Mouse (Mus musculus): ENCODE data around the gene Rps6kl1. TPM values are rescaled to one million over a fixed set of nuclear protein-coding genes. Genes with fewer than 3 reads are reported as not detected.

Gene Rps6kl1
- polyA plus RNA-seq, 1 experiment from 2014 or later, result 0.51 TPM

DNA sequence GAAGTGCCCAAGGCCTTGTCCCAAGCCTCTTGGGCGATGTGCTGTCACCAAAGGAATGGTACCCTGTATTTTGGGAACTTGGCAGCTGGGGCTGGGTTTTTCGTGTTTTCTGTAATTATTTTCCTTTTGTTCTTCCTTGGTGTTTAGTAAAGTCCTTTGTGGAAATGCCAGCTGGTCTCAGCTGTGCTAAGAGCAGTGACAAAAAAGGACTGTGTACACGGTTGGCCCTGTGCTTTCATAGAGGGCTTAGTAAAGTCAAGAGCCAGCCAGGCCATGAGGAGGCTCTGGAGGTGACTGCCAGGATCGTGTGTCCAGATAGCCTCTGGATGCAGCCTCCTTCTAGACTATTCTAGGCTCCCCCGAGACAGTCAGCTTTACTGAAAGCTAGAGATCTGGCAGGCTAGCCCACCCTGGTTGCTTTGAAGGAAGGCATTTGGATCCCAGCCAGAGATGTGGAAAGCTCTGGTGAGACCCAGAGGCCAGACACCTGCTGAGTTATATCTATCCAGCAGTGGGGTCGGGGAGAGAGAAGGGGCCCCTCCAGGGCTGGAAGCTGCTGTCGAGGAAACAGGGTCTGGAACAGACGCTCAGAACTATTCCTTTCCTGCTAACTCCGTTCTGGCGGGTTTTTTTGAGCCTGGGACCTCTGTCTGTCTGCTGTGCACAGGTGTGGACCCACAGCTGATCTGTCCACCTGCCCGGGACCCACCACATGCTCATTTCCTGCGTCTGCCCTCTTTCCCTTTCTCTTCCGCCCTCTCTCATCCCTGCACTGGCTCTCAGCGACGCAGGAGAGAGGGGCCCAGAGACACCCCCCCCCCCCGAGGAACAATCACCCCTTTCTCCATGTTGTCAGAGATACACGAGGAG is 30.6 kb upstream of the Rps6kl1 start:
- Histone ChIP-seq H3K4me1 (ENCODE audit: control insufficient read depth, insufficient read depth, low read length) (peaks cover 16% of the 10 kb centered on the region), H3K9me3 (ENCODE audit: control insufficient read depth, low read length) (no peaks in the 10 kb centered on the region), H3K4me3 (ENCODE audit: low read depth, low read length) (no peak overlapping the region), H3K9ac (ENCODE audit: low read length) (no peak overlapping the region), H3K4me2 (ENCODE audit: low read depth, severe bottlenecking) (no peak overlapping the region), H3K36me3 (ENCODE audit: control insufficient read depth, insufficient read depth, low read length) (no peaks in the 10 kb centered on the region), H3K27ac (replicated peaks; ENCODE audit: low read depth, low read length) (no peak overlapping the region), H3K27me3 (ENCODE audit: control insufficient read depth, insufficient read depth, low read length) (no peaks in the 10 kb centered on the region)
- no peak for DNase-seq (ENCODE audit: low spot score)
- 49% methylated on average over 15 of the region's 17 CpGs for WGBS
- no peak for ATAC-seq (ENCODE audit: insufficient number of reproducible peaks, low FRiP score, low TSS enrichment, low read depth)

DNA sequence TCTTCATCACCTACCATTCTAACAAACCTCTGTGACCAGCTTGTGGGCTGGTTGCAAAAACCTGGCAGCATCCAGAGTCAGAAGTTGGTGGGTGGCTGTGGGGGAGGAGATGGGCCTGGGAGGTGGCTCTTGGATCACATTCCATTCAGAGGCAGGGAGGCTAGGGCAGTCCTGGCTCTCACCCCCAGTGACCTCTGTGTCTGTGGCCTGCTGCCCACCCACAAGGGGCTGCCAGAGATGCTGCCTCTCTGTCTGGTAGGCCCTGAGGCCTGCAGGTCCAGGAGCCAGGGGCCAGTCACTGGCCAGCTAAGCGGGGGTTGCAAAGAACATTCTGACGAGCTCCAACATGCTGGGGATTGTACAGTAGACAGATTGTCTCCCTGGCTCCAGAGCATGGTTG is 27.2 kb upstream of the Rps6kl1 start:
- no peak overlapping the region for H3K4me3 ChIP-seq (ENCODE audit: low read depth, low read length)
- H3K4me2 ChIP-seq (ENCODE audit: low read depth, severe bottlenecking), result no peak overlapping the region
- H3K27ac ChIP-seq (replicated peaks; ENCODE audit: low read depth, low read length), result no peak overlapping the region
- H3K9ac ChIP-seq (ENCODE audit: low read length), result no peak overlapping the region
- DNase-seq (ENCODE audit: low spot score) (no peak), ATAC-seq (ENCODE audit: insufficient number of reproducible peaks, low FRiP score, low TSS enrichment, low read depth) (no peak)
- H3K4me1 ChIP-seq (ENCODE audit: control insufficient read depth, insufficient read depth, low read length), result peaks cover 35% of the 10 kb centered on the region
- no peaks in the 10 kb centered on the region for H3K36me3 ChIP-seq (ENCODE audit: control insufficient read depth, insufficient read depth, low read length)
- 66% methylated on average over 2 of the region's 2 CpGs for WGBS
- no peaks in the 10 kb centered on the region for H3K9me3 ChIP-seq (ENCODE audit: control insufficient read depth, low read length)
- H3K27me3 ChIP-seq (ENCODE audit: control insufficient read depth, insufficient read depth, low read length), result no peaks in the 10 kb centered on the region

DNA sequence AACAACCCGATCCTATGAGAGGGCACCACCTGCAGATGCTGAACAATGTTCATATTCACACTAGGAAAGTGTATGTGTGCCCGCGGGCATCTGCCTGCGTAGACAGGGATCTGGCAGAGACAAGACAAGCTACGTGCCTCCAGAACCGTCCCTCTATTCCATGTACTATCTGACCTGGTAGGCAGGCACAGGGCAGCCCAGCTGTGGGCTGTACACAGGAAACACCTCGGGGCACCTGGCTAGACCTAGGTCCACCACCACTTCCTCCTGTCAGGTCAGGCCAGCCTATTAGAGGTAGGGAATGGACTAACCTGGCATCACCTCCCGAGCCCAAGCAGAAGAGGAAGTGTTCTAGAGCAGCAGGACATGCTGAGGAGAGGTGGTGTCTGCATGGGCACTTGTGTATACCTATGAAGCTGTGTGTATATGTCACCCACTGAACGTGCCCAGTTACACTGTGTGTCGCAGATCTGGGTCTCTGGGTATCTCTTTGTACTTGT is 26.7 kb upstream of the Rps6kl1 start, which contains the start of gene Pgf:
Gene Pgf, minus strand, starts transcription at position 51 of the 500 bp plus-strand sequence.
- Histone ChIP-seq H3K36me3 (ENCODE audit: control insufficient read depth, insufficient read depth, low read length) (no peaks in the 10 kb centered on the region), H3K27me3 (ENCODE audit: control insufficient read depth, insufficient read depth, low read length) (no peaks in the 10 kb centered on the region), H3K4me3 (ENCODE audit: low read depth, low read length) (peak within 1 kb of the TSS; percentile 31), H3K9ac (ENCODE audit: low read length) (peak within 1 kb of the TSS; percentile 17), H3K27ac (replicated peaks; ENCODE audit: low read depth, low read length) (no peak within 1 kb of the TSS), H3K4me2 (ENCODE audit: low read depth, severe bottlenecking) (peak within 1 kb of the TSS; percentile 64), H3K9me3 (ENCODE audit: control insufficient read depth, low read length) (no peaks in the 10 kb centered on the region), H3K4me1 (ENCODE audit: control insufficient read depth, insufficient read depth, low read length) (peaks cover 35% of the 10 kb centered on the region)
- DNase-seq (ENCODE audit: low spot score) (no peak), ATAC-seq (ENCODE audit: insufficient number of reproducible peaks, low FRiP score, low TSS enrichment, low read depth) (no peak)
- 75% methylated on average over 10 of the region's 10 CpGs for WGBS

DNA sequence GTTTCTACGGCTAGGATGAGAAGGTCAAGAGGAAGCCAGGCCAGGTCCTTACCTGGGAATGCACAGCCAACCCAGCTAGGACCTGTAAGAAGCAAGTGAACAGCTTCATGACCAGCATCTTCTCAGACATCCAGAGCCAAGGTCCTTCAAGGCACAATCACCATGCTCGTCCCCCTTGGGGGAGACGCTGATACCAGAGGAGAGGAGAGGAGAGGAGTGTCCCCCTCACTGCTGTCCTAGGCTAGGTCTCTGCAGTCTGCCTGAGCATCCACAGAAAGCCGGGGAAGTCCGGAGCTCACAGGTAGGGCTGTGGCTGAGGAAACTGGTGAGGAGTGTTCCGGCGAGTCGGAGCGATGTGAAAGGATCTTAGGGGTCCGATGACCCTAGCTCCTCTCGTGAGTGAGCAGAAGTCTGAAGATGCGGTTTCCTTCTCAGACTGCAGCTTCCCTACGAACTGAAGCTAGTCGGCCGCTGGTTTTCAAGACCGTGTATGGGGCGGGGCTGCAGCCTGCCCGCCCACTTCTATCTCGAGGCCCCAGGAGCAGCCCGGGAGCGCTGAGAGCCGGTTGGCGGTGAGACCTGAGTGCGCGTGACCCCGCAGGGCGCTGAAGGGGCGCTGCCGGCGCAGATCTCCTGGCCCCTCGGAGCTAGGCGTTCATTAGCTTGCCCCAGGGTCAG is 25.9 kb upstream of the Rps6kl1 start:
- H3K4me2 ChIP-seq (ENCODE audit: low read depth, severe bottlenecking), result peak overlapping the region; percentile 64
- peak; percentile 69 for DNase-seq (ENCODE audit: low spot score)

DNA sequence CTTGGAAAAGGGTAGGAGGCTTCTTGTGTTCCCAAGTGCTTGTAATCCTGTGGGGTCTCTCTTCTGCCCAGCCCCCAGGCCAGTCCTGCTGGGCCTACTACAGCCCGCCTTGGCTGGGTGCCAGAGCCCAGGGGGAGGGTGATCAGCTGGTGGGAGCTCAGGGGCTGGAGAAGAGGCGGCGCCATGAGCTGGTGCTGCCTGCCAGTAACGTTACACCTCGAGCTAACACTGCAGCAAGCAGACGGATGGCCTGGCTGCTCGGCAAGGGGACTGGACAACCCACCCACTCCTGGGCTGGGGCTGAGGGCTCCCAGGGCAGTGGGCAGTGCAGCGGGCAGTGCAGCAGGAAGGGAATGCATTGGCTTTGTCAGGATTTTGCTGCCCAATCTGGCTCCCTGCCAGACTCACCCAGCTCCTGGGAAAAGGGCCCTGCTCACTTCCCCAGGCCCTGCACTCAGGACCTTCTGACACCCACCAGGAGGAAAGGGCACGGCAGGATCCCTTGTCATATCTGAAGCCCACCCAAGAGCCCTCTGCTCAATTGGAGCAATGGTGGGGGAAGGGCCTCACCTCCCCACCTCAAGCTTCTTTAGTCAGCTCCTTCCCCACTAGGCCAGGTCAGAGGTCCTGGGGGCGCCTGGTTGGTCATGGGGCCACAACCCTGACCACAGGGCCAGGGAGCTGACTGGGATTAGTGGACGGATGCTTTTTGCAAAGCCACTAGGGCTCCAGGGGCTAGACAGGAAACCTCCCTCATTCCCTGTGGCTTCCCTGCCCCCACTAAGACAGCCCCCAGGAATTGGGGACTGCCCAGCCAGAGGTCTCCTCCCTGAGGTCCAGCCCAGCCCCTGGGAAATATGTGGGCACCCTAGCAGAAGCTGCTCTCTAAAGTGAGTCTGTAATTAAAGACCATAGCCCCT is 25.1 kb upstream of the Rps6kl1 start:
- Histone ChIP-seq H3K4me2 (ENCODE audit: low read depth, severe bottlenecking) (peak overlapping the region; percentile 64), H3K9ac (ENCODE audit: low read length) (peak overlapping the region; percentile 39), H3K4me1 (ENCODE audit: control insufficient read depth, insufficient read depth, low read length) (peaks cover 27% of the 10 kb centered on the region), H3K9me3 (ENCODE audit: control insufficient read depth, low read length) (no peaks in the 10 kb centered on the region), H3K27ac (replicated peaks; ENCODE audit: low read depth, low read length) (peak overlapping the region; percentile 66; the same call in 1 of the 2 replicates), H3K27me3 (ENCODE audit: control insufficient read depth, insufficient read depth, low read length) (no peaks in the 10 kb centered on the region), H3K4me3 (ENCODE audit: low read depth, low read length) (peak overlapping the region; percentile 31), H3K36me3 (ENCODE audit: control insufficient read depth, insufficient read depth, low read length) (no peaks in the 10 kb centered on the region)
- WGBS, result 7% methylated on average over 11 of the region's 11 CpGs
- peak; percentile 86 for DNase-seq (ENCODE audit: low spot score)
- ATAC-seq (ENCODE audit: insufficient number of reproducible peaks, low FRiP score, low TSS enrichment, low read depth), result peak; percentile 70

More for the DNA sequence above, 25.9 kb upstream of the Rps6kl1 start:
- H3K9me3 ChIP-seq (ENCODE audit: control insufficient read depth, low read length), result no peaks in the 10 kb centered on the region
- no peaks in the 10 kb centered on the region for H3K36me3 ChIP-seq (ENCODE audit: control insufficient read depth, insufficient read depth, low read length)
- peak overlapping the region; percentile 17 for H3K9ac ChIP-seq (ENCODE audit: low read length)
- no peak for ATAC-seq (ENCODE audit: insufficient number of reproducible peaks, low FRiP score, low TSS enrichment, low read depth)
- H3K4me1 ChIP-seq (ENCODE audit: control insufficient read depth, insufficient read depth, low read length), result peaks cover 32% of the 10 kb centered on the region
- H3K27ac ChIP-seq (replicated peaks; ENCODE audit: low read depth, low read length), result no peak overlapping the region
- no peaks in the 10 kb centered on the region for H3K27me3 ChIP-seq (ENCODE audit: control insufficient read depth, insufficient read depth, low read length)
- peak overlapping the region; percentile 31 for H3K4me3 ChIP-seq (ENCODE audit: low read depth, low read length)
- 2% methylated on average over 32 of the region's 32 CpGs for whole genome bisulfite sequencing

DNA sequence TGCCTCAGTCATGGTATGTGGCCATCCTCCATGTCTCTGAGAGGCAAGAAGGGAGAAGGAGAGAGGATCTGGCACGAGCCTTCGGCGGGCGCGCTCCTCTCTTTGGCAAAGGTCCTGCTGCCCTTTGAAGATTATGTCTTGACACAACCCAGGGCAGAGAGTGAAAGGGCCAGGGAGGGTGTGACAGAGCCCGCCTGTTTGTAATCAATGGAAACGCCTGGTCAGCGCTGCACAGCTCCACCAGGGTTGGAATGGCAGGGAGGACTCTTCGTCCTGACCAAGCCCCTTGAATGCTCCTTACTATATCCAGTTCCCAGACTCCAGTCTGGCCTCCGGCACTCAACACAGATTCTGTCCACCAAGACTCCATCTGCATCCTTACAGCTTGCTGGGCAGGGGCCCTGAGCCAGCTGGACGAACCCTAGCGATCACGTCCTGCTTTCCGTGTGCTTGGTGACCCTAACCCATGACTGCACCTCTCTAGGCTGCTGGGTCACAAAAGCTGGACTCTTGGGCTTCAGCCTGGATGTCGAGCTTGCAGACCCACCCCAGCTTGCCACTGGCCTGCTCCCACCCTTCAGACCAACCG is 24.1 kb upstream of the Rps6kl1 start:
- H3K4me1 ChIP-seq (ENCODE audit: control insufficient read depth, insufficient read depth, low read length), result peaks cover 27% of the 10 kb centered on the region
- WGBS, result 14% methylated on average over 16 of the region's 16 CpGs
- no peaks in the 10 kb centered on the region for H3K36me3 ChIP-seq (ENCODE audit: control insufficient read depth, insufficient read depth, low read length)
- H3K4me2 ChIP-seq (ENCODE audit: low read depth, severe bottlenecking), result peak overlapping the region; percentile 64
- peak overlapping the region; percentile 31 for H3K4me3 ChIP-seq (ENCODE audit: low read depth, low read length)
- ATAC-seq (ENCODE audit: insufficient number of reproducible peaks, low FRiP score, low TSS enrichment, low read depth) (no peak; the same call in 1 of the 2 replicates), DNase-seq (ENCODE audit: low spot score) (peak; percentile 46)
- peak overlapping the region; percentile 66; the same call in 1 of the 2 replicates for H3K27ac ChIP-seq (replicated peaks; ENCODE audit: low read depth, low read length)
- peak overlapping the region; percentile 41; the same call in 1 of the 2 replicates for H3K9ac ChIP-seq (ENCODE audit: low read length)
- H3K9me3 ChIP-seq (ENCODE audit: control insufficient read depth, low read length), result no peaks in the 10 kb centered on the region
- H3K27me3 ChIP-seq (ENCODE audit: control insufficient read depth, insufficient read depth, low read length), result no peaks in the 10 kb centered on the region

DNA sequence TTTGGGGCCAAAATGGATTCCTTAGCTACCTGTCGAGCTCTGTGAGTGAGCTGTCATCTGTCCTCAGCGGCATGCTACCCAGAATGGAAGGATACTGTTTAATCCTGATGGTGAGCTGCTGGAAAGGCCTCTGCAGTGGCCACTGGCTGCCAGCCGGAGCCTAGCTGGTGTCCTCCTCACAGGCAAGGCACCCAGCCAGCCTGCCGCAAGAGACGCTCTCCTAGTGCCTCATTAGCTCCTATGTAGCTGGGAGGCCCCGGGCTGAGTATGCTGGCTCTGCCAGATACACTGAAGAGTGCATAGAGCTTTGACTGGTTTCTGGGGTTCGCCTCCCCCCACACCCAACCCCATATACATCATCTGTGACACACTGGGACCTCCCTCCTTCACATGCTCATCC is 23.0 kb upstream of the Rps6kl1 start:
- WGBS, result 61% methylated on average over 7 of the region's 7 CpGs
- Histone ChIP-seq H3K4me3 (ENCODE audit: low read depth, low read length) (no peak overlapping the region), H3K9ac (ENCODE audit: low read length) (no peak overlapping the region), H3K4me2 (ENCODE audit: low read depth, severe bottlenecking) (no peak overlapping the region), H3K36me3 (ENCODE audit: control insufficient read depth, insufficient read depth, low read length) (no peaks in the 10 kb centered on the region), H3K27me3 (ENCODE audit: control insufficient read depth, insufficient read depth, low read length) (no peaks in the 10 kb centered on the region), H3K4me1 (ENCODE audit: control insufficient read depth, insufficient read depth, low read length) (peaks cover 27% of the 10 kb centered on the region), H3K9me3 (ENCODE audit: control insufficient read depth, low read length) (no peaks in the 10 kb centered on the region), H3K27ac (replicated peaks; ENCODE audit: low read depth, low read length) (no peak overlapping the region)
- no peak for DNase-seq (ENCODE audit: low spot score)
- ATAC-seq (ENCODE audit: insufficient number of reproducible peaks, low FRiP score, low TSS enrichment, low read depth), result no peak
